Mouse (Mus musculus) ES-CJ7 (cell line): ENCODE results near the gene Lztfl1.
"Not testable (repeated sequence)": the region's sequence is repeated elsewhere in the genome, so short reads cannot be mapped to it uniquely, and the experiment has no call there.

Experiments
- DNase-seq: peaks from one replicate; pipeline ENCODE4 v3.0.0; 2011; ENCODE audit warnings: low read depth, low spot score

Gene Lztfl1

GRCm38 (mm10) chr9:123683704-123684103, 33.8 kb downstream of the Lztfl1 start:
- DNase-seq: no peak

- peak; percentile 6 for DNase-seq
Measured at GRCm38 (mm10) chr9:123679198-123679597, 38.3 kb downstream of the Lztfl1 start.

GRCm38 (mm10) chr9:123678327-123679105, 39.0 kb downstream of the Lztfl1 start, which contains the start of the genes Ccr9 and Slc6a20a:
Ccr9 (plus strand) TSS chr9:123678439.
Slc6a20a (minus strand) TSS chr9:123678885.
- DNase-seq: peak; percentile 18

GRCm38 (mm10) chr9:123665645-123666044, 51.9 kb downstream of the Lztfl1 start:
- no peak for DNase-seq

- DNase-seq: not testable (repeated sequence)
Measured at GRCm38 (mm10) chr9:123659986-123660676, 57.4 kb downstream of the Lztfl1 start.

DNA sequence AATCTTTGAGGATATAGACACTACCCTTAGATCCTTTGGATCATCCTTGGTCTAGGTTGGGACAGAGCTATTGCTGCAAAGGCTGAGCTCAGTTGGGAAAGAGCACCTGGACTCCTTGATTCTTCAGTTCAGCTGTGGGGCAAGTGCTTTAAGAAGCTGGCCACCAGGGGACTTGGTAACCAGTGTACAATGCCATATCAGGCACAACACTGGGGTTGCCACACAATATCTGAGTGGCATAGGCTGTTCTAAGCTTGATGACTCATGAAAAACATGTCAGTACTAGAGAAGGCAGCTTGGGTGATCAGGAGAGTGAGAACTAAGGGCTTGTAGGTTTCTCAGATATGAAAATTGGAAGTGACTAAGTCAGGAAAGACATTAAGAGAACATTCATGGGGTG, 58.5 kb downstream of the Lztfl1 start:
- no peak for DNase-seq

- DNase-seq: no peak
Measured at GRCm38 (mm10) chr9:123657457-123657856, 60.0 kb downstream of the Lztfl1 start.

DNA sequence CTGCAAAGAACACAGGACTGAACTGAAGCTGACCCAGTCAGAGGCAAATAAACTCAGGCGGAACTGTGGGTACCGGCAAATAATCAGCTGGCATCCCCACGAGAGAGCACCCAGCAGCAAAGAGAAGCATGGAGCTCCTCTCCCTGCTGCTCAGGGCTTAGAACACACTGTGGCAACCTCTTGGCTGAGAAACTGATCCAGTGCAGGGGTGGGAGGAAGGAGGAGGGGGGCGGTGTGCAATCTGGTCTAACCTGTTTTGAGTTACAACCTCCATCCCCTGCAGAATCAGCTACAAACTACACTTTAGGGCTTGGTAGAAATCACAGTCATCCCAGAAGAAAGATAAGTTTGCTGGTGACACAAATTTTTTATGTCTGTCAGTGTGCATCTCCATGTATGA, 66.1 kb downstream of the Lztfl1 start:
- DNase-seq: no peak

- DNase-seq: no peak
Measured at GRCm38 (mm10) chr9:123649785-123650511, 67.5 kb downstream of the Lztfl1 start.
